Mouse (Mus musculus) embryo, embryonic 10.5 days (tissue): ENCODE data around the gene Gli2.

Experiments used
- DNase-seq: peaks from one replicate; pipeline ENCODE4 v3.0.0-alpha.2; 2015; ENCODE audit warnings: low spot score

The Gli2 gene

GRCm38 (mm10) chr1:119053402-119053841 lies at the start of gene Gli2:
Gene Gli2 (minus strand): TSS chr1:119053619.
- DNase-seq = peak; percentile 96

GRCm38 (mm10) chr1:119097921-119098521 lies 44.6 kb upstream of the Gli2 start:
- no peak for DNase-seq

- peak; percentile 88 for DNase-seq
Observed at GRCm38 (mm10) chr1:119093739-119094138, 40.3 kb upstream of the Gli2 start.

DNA sequence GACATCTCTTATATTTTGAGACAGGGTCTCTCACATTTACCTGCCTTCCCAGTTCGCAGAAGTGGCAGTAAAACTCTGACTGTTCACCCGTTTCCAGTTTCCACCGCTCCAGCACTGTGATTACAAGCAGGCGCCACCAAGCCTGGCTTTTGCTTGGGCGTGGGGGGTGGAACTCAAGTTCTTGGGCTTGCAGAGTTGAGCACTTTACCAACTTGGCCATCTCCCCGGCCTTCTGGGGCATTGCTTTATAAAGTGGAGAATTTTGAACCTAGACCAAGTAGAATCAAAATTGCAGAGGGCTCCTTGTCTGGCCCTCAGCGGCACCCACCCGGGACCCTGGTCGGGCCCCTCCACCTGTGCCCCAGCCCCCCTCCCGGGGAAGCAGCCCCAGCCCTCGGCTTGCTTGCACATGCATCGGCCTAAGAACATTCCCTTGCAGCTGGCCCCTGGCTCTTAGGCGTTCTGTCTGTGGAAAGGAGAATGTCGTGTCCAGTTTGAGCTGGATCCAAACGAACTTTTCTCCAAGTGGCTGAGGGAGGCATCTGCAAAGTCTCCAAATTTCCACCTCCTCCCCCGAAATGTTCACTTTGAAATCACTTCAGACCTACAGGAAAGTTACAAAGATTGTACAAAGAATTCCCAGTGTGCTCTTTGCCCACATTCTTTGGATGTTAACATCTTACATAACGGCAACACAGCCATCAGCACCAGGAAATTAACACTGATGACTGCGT lies 36.6 kb upstream of the Gli2 start:
- DNase-seq = no peak

- DNase-seq = peak; percentile 91
Observed at GRCm38 (mm10) chr1:119087539-119087938, 34.1 kb upstream of the Gli2 start.

DNA sequence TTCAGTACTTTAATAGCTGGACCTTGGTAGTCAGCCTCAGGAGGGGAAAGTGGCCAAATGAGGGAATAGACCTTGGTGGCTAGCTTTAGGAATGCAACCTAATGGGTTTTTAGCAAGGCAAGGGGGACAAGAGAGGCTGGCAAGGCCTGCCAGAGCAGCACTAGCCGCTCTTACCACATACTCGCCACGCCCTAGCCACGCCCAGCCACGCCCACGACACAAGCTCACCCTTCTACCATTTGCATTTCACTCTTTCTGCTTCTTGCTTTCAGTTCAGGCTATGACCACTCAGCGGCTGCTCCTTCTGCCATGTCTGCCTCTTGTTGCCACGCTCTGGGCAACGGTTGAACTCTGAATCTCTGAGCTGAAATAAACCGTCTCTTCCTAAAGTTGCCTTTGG lies 32.4 kb upstream of the Gli2 start:
- no peak for DNase-seq

DNA sequence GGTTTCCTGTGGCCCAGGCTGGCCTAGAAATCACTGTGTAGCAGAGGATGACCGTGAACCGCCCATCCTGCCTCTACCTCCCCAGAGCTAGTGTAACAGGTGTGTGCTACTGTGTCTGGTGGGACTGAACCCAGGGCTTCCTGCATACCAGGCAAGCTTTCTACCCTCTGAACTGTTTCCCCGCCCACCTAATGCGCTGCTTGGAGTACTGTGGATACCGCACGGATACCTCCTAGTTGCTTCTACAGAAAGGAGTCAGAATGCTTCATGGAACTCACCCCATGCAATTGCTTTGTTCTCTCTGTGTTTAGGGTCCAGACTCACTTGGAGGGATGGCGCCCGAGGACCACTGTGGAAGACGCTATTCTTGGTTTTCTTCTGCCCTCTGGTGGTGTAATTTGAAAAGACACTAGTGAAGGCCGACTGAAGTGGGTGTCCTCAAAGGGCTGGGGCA lies 30.1 kb upstream of the Gli2 start:
- DNase-seq = peak; percentile 95

DNA sequence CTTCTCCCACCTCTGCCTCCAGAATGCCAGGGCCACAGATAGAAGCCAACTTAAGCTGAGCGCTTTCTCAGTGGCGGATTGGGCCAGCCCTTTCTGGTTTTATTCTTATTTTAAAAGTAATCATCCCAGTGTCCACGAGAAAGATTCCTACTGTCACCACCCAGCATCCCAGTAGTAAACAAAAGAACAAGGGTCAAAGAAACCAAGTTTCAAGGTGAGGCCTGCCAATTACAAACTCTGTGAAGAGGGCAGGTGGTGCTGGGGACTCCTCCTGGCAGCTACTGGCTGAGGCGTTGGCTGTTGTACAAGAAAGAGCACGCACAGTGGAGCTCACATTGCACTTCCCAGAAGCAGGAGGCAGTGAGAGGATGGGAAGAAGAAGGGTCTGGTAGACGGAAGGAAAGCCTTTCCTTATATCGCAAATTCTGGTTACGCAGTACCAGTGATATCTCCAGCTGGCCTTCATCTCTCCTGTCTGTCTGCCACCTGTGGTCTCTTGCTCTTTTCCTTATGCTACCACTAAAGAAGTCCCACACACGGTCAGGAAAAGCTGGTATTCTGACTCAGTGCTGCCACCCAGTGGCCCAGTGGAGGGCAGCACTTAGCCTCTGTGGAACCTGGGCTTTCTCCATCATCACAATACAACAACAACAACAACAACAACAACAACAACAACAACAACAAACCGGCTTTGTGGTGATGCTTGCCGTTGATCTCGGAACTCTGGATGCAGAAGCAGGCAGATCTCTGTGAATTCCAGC lies 29.0 kb upstream of the Gli2 start:
- DNase-seq = peak; percentile 86

GRCm38 (mm10) chr1:119077933-119078332 lies 24.5 kb upstream of the Gli2 start:
- no peak for DNase-seq

GRCm38 (mm10) chr1:119076333-119076732 lies 22.9 kb upstream of the Gli2 start:
- DNase-seq = no peak

DNA sequence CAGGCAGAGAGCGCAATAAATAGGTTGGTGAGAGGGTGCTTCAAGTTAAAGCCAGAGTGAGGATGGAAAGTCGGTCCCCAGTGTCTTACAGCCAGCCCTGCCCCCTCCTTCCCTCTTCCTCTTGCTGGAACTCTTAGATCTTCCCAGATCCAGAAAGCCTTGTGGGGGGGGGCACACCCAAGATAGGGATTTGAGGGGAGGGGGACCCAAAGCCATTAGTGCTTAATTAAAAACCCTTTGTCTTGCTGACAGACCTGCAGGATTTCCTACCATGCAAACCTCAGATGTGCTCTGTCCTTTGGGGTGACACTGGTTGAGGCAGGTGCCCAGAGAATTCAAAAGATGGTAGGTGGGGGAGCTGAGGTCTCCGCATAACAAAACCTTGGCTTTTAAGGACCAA lies 22.5 kb upstream of the Gli2 start:
- DNase-seq = no peak

GRCm38 (mm10) chr1:119075500-119075899 lies 22.1 kb upstream of the Gli2 start:
- no peak for DNase-seq

DNA sequence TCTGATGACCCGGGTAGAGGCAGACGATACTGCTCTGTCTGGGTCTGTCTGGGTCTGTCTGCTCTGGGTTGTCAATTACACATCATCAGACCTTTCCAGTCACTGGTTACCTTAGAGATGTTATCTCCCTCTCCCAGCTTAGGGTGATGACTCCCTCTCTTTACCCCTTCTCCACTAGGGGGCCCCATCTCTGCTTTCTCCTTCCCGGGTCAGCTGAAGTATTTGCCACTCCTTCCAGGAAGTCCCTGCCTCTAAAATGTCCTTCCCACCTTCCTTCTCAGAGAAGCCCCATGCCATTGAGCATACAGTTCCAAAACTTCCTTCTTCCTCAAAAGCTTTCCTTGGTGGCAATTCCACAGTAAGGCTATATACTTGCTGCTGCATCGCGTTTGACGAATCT lies 21.5 kb upstream of the Gli2 start:
- DNase-seq = peak; percentile 29

- DNase-seq = no peak
Observed at GRCm38 (mm10) chr1:119073876-119074275, 20.5 kb upstream of the Gli2 start.

GRCm38 (mm10) chr1:119064892-119065671 lies 11.7 kb upstream of the Gli2 start:
- no peak for DNase-seq

DNA sequence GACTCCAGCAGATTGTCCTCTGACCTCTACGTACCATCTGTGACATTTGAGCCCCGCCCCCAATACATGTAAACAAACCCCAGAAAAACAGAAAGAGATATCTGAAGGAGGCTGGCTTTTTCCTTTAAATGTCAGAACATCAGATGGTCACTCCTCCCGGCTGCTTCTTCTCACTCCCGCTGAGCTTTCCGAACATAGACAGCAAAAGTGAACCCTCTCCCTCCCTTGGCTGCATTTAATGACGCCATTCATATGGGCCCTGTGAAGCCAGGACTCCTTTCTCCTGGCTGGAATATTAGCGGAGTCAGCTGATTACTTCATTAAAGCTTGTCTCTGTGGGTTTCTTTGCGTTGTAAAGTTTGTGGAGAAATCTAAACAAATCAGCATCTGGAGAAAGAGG lies 3.1 kb upstream of the Gli2 start:
- DNase-seq = no peak

- DNase-seq = no peak
Observed at GRCm38 (mm10) chr1:119055801-119056200, 2.4 kb upstream of the Gli2 start.

DNA sequence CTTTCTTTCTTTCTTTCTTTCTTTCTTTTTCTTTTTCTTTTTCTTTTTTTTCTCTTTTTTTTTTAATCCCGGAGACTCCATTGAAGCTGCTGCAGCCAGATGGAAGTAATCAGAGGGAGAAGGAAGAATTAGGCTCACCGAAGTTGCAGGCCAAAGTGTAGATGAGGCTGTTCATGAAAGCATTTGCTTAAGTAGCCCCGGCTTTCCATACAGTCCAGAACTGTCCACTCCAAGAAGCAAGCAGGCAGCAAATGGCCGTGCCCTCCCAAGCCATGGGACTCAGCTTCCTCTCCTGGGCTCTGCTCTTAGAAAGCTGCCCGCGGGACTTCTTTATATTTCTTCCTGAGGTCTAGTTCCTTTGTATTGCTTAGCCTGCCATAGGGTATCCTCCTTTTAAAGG lies 1.0 kb upstream of the Gli2 start:
- peak; percentile 58 for DNase-seq

- DNase-seq = peak; percentile 82
Observed at GRCm38 (mm10) chr1:119053872-119054354, 494 bp upstream of the Gli2 start.

DNA sequence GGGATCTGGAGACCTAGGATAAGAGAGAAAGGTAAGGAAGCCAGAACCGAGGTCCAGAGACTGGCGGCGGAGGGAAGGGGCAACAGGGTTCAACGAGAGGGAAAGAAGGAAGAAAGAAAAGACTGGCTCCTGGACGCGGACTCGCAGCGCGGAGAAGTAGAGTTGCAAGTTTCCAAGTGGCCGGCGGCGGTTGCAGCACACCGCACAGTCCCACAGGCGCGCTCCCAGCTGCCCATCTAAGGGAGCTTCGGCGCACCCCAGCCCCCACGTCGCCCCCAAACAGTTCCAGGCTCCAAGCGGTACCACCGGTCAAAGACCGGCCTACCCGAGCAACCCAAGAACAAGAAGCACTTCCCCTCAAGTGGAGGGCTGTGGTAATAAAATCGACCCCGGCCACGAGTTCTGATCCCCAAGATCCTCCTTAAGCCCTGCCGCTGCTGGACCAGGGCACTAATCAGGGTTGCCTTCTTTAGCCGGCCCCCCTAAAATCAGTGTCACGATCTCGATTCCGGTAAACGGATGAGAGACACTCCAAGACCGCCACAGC lies 715 bp downstream of the Gli2 start:
- peak; percentile 63 for DNase-seq

- DNase-seq = peak; percentile 83
Observed at GRCm38 (mm10) chr1:119051938-119052551, 1.4 kb downstream of the Gli2 start.
